Mouse (Mus musculus): ENCODE results near the gene Rad54l.

- TF ChIP-seq MAX (IDR thresholded peaks at IDR 0.05), result no peak
- no peak for TF ChIP-seq CTCF (IDR thresholded peaks at IDR 0.05; ENCODE audit: control insufficient read depth, insufficient read depth, insufficient read length)
- TF ChIP-seq MYOG (IDR thresholded peaks at IDR 0.05; ENCODE audit: control insufficient read depth, extremely low read depth, insufficient read length), result no peak
- TF ChIP-seq MYOD1 (IDR thresholded peaks at IDR 0.05; ENCODE audit: control insufficient read depth, insufficient read length, low read depth), result no peak
- no peak for TF ChIP-seq USF1 (IDR thresholded peaks at IDR 0.05; ENCODE audit: low read depth)
- no peak for TF ChIP-seq CEBPB (IDR thresholded peaks at IDR 0.05; ENCODE audit: low read depth)
Measured at GRCm38 (mm10) chr4:116046604-116047003, 76.9 kb downstream of the Rad54l start.
